Mouse (Mus musculus) mouse embryonic stem cell (cell line): ENCODE measurements around the gene Mok.

Source experiments
- in situ Hi-C, 2 experiments: fragments of 300-500 bp; cut with MboI; formaldehyde crosslinking; loops; 1 replicate in 1 of 2; 3 replicates in 1 of 2; pipeline ENCODE4 v1.14.3; 2019 to 2020; ENCODE audit warnings: low sequenced_read_pairs in 2 of 2, low pct_unique_long_range_greater_than_20kb in 1 of 2, mixed read lengths in 1 of 2; ENCODE audit not compliant: unreplicated experiment in 1 of 2

Mok gene

GRCm38 (mm10) chr12:110851414-110851813, 10.7 kb upstream of the Mok start:
- in situ Hi-C loops, result no loop called here

GRCm38 (mm10) chr12:110850929-110851256, 10.2 kb upstream of the Mok start:
- in situ Hi-C loops, result no loop called here

DNA sequence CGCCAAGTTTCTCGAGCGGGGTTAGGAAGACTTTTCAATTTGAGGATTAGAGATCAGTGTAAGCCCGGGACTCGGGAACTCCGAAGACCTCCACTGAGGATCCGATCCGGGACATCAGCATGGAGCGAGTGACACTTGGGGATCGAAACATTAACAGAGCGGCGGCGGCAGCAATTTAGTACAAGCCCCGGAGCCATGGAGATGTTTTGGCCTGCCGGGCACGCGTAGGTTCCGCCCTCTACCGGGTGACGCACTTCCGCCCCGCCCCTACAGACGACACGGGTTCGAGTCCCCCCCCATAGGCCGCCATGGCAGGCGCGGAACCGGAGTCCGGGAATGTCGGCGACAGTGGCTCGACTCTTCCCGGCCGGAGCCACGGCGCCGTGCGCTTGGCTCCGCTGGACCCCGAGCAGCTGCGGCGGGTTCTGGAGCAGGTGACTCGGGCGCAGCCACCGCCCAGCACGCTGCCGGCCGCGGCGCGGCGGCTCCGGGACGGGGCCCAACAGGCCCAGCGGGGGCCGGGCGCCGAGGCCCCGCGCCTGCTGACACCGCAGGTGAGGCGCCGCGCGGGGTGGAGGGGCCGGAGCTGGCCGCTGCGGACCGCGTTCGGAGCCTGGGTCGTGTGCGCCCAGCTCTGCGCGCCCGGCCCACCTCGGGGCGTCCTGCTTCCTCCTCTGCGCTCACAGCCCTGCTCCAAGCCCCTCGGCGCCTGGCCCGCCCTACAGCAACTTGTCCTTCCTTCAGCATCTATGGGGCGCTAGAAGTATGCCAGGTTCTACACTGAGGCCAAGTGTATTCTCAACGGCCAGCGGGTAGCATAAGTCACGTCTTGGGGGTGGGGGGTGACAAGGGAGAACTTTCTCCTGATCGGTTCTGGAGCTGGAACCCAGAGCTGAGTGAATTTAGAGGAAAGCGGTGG, 9.5 kb upstream of the Mok start, which contains the start of gene Zfp839:
TSS of gene Zfp839 (plus strand) at position 244 of the 919 bp plus-strand sequence.
- in situ Hi-C loops, result no loop called here

DNA sequence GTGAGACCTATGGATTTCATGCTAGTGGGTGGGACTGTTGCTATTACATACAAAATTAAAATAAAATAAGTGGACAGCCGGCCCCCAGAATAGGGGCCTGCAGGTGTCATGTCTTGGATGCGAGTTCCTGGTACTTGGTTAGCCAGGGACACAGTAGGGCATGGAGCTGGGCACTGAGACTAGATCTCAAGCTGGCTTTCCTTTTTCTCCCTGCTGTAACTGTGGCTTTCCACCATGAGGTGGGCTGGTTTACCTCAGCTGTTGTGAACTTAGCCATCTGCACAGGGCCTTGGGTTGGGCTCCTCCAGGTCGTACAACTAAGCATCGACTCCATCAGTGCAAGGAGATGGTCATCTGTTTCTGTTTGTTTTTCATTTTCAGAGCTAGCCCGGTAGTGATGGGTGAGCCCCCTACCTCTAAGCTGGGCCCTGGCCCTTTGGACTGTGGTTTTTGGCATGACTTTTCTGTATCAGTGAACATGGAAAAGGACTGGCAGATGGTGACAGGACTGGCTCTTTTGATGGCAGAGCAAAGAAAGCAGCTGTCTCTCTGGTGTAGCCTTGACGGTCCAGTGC, 5.5 kb upstream of the Mok start:
- in situ Hi-C loops, result loop anchor here (10.0 kb wide), 4 partner anchors 111 to 431 kb away; partner anchors contain the start of genes Dync1h1 (in 1 of the 2) and Wdr20 (in 1 of the 2)

- in situ Hi-C loops, result loop anchor here (10.0 kb wide), 4 partner anchors 111 to 431 kb away; partner anchors contain the start of genes Dync1h1 (in 1 of the 2) and Wdr20 (in 1 of the 2)
Observed at GRCm38 (mm10) chr12:110845131-110845880, 4.6 kb upstream of the Mok start.

- in situ Hi-C loops, result loop anchor here (5.0 to 10.0 kb wide), 5 partner anchors 110 to 430 kb away; partner anchors contain the start of genes Dync1h1 (in 1 of the 2) and Wdr20 (in 1 of the 2)
Observed at GRCm38 (mm10) chr12:110844227-110845130, 3.7 kb upstream of the Mok start.

GRCm38 (mm10) chr12:110843194-110844048, 2.7 kb upstream of the Mok start:
- in situ Hi-C loops, result loop anchor here (5.0 to 10.0 kb wide), 5 partner anchors 109 to 429 kb away; partner anchors contain the start of genes Dync1h1 (in 1 of the 2) and Wdr20 (in 1 of the 2)

DNA sequence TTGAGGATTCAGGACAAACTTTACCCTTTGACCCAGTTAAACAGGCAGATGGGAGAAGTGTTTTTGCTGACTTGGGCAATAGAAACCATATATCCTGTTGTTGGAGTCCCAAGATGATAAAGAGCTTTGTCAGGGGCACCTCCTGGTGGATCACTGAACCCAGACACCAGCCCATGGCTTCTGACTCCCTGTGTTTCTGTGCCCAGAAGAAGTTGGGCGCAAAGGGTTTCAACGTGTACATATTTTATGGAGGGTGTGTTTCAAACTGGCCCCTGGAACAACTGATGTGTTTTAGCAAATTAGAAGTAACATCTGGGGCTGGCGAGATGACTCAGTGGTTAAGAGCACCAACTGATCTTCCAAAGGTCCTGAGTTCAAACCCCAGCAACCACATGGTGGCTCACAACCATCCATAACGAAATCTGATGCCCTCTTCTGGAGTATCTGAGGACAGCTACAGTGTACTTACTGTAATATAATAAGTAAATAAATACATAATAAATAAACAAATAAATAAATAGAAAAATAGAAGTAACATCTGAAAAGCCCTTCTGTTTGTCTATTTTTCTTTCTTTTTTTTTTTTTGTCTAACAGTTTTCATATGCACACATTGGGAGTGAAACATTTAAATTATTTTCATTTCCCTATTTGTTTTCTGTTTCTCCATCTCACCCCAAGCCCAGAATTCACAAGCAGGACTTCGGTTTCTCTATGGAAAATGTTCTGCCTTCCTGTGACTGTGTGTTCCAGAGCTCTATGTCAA, 1.2 kb upstream of the Mok start:
- in situ Hi-C loops, result loop anchor here (5.0 to 10.0 kb wide), 5 partner anchors 107 to 427 kb away; partner anchors contain the start of genes Dync1h1 (in 1 of the 2) and Wdr20 (in 1 of the 2)

GRCm38 (mm10) chr12:110837850-110838249, 2.9 kb downstream of the Mok start:
- in situ Hi-C loops, result loop anchor here (5.0 to 10.0 kb wide), 2 partner anchors 123 to 236 kb away; partner anchors contain the start of gene Dync1h1 (in 1 of the 2)

- in situ Hi-C loops, result loop anchor here (5.0 to 10.0 kb wide), 2 partner anchors 123 to 235 kb away; partner anchors contain the start of gene Dync1h1 (in 1 of the 2)
Observed at GRCm38 (mm10) chr12:110837192-110837841, 3.4 kb downstream of the Mok start.

GRCm38 (mm10) chr12:110836729-110837128, 4.0 kb downstream of the Mok start:
- in situ Hi-C loops, result loop anchor here (5.0 to 10.0 kb wide), 2 partner anchors 122 to 234 kb away; partner anchors contain the start of gene Dync1h1 (in 1 of the 2)

GRCm38 (mm10) chr12:110835182-110835581, 5.6 kb downstream of the Mok start:
- in situ Hi-C loops, result loop anchor here (5.0 to 10.0 kb wide), 2 partner anchors 120 to 233 kb away; partner anchors contain the start of gene Dync1h1 (in 1 of the 2)

DNA sequence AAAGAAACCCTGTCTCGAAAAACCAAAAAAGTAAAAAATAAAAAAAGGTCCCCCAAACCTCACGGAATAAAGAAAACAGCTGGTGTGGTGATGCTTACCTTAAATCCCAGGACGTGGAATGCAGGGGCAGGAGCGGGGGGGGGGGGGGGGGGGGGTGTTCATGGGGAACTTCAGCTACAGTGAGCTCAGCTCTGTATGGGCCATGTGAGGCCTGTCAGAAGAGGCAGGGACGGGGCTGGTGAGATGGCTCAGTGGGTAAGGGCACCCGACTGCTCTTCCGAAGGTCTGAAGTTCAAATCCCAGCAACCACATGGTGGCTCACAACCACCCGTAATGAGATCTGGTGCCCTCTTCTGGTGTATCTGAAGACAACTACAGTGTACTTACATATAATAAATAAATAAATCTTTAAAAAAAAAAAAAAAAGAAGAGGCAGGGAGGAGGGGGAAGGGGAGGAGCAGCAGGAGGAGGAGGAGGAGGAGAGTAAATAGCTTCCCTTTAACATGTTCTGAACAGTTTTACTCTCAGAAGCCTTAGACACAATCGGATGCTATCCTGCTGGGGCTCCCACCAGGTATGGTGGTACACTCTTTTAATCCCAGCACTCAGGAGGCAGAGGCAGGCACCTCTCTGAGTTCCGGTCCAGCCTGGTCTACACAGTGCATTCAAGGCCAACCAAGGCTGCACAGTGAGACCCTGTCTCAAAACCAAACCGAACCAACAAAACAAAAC, 10.3 kb downstream of the Mok start:
- in situ Hi-C loops, result loop anchor here in 1 of 2 experiments (10.0 kb wide), 1 partner anchor 116 kb away; no protein-coding TSS in a partner anchor

GRCm38 (mm10) chr12:110828908-110829307, 11.8 kb downstream of the Mok start:
- in situ Hi-C loops, result no loop called here

GRCm38 (mm10) chr12:110822366-110822765, 18.4 kb downstream of the Mok start:
- in situ Hi-C loops, result no loop called here
